Mouse (Mus musculus) limb, embryonic 15.5 days (tissue): Measurements from ENCODE around the gene Dab1. TPM values are rescaled to one million over a fixed set of nuclear protein-coding genes. Genes with fewer than 3 reads are reported as not detected.

ENCODE experiments used
- ATAC-seq: fragments of 200-750 bp; cut with Nextera tagmentation; 2 replicates; pipeline ENCODE4 v1.8.0; 2017; ENCODE audit warnings: low read depth, moderate TSS enrichment; ENCODE audit not compliant: insufficient number of reproducible peaks, low FRiP score, low TSS enrichment
- H3K27ac ChIP-seq: fragments of 300-500 bp; sonication (generic); 2 replicates; pipeline ENCODE4 v1.5.1; 2015; ENCODE audit warnings: moderate library complexity, mild to moderate bottlenecking, inconsistent platforms
- H3K27me3 ChIP-seq: fragments of 300-500 bp; sonication (generic); 2 replicates; pipeline ENCODE4 v1.6.1; 2015; ENCODE audit warnings: inconsistent platforms
- H3K36me3 ChIP-seq: fragments of 300-500 bp; sonication (generic); 2 replicates; pipeline ENCODE4 v1.6.1; 2015; ENCODE audit warnings: inconsistent platforms
- H3K4me1 ChIP-seq: fragments of 300-500 bp; sonication (generic); 2 replicates; pipeline ENCODE4 v1.6.1; 2015; ENCODE audit warnings: inconsistent platforms
- H3K4me2 ChIP-seq: fragments of 300-500 bp; sonication (generic); 2 replicates; pipeline ENCODE4 v1.6.1; 2015; ENCODE audit warnings: mild to moderate bottlenecking, inconsistent platforms
- H3K4me3 ChIP-seq: fragments of 300-500 bp; sonication (generic); 2 replicates; pipeline ENCODE4 v1.5.1; 2015; ENCODE audit warnings: mild to moderate bottlenecking, inconsistent platforms
- H3K9ac ChIP-seq: fragments of 300-500 bp; sonication (generic); 2 replicates; pipeline ENCODE4 v1.6.1; 2015; ENCODE audit warnings: inconsistent platforms
- H3K9me3 ChIP-seq: fragments of 300-500 bp; sonication (generic); 2 replicates; pipeline ENCODE4 v1.6.1; 2016; ENCODE audit warnings: inconsistent platforms
- WGBS: fragments of 180-500 bp; shearing (Covaris S2); methylation state at CpG from one replicate; pipeline ENCODE4 v1.1.7; 2015; 5-methylcytosine and 5-hydroxymethylcytosine counted together
- polyA plus RNA-seq: library from polyadenylated mRNA; unstranded; fragments of >200 nt; fragmentation: Nextera tagmentation; extraction: Ambion mirVana; gene quantifications from 2 replicates; pipeline ENCODE4 v1.2.1, GENCODE M21; 2015

Dab1 gene
- polyA plus RNA-seq, 1 experiment from 2014 or later, result 10.6 TPM

DNA sequence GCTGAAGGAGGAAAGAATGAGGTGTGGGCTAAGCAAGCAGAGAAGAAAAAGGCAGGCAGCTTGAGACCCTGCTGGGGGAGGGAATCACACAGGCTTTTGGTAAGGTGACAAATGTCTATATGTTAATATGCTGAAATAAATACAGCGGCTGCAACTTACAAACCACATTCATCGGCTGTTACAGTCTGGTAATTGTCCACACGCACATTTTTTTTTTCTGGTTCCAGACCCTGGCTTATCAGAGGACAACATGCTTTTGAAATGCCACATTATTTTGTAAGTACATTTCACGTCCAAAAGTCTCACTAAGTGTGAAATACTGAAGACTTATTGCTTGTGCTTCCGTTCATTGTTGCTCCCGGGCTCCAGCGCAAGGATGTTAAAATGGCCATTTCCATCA is 225.5 kb downstream of the Dab1 start:
- H3K4me3 ChIP-seq, result no peak overlapping the region
- WGBS, result 67% methylated on average over 7 of the region's 7 CpGs
- no peak overlapping the region for H3K9ac ChIP-seq
- H3K36me3 ChIP-seq, result no peaks in the 10 kb centered on the region
- H3K4me2 ChIP-seq, result no peak overlapping the region
- H3K27ac ChIP-seq, result no peak overlapping the region
- ATAC-seq, result no peak
- no peaks in the 10 kb centered on the region for H3K9me3 ChIP-seq
- H3K27me3 ChIP-seq, result no peaks in the 10 kb centered on the region
- H3K4me1 ChIP-seq, result no peaks in the 10 kb centered on the region

DNA sequence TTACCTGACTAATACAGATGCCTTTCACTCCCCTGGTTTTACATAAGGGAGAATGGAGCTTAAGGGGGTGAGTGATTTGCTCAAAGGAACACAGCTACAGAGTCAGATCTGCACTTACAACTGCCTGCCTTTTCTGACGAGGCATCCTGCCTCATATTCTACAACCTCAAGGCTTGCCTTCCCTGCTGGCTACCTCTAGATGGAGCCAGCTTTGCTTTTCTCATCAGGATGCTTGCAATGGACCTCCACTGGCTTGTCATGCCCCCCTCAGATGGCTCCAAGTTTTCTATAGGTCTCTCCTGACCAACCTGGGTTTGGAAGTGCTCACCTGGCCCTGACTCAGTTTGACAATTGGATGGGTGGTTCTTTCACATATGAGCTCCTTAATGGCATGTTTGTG is 238.0 kb downstream of the Dab1 start:
- no peak for ATAC-seq
- WGBS, result 21% methylated on average over 1 of the region's 1 CpGs
- Histone ChIP-seq H3K9ac (no peak overlapping the region), H3K27ac (no peak overlapping the region), H3K36me3 (no peaks in the 10 kb centered on the region), H3K27me3 (no peaks in the 10 kb centered on the region), H3K9me3 (no peaks in the 10 kb centered on the region), H3K4me2 (no peak overlapping the region), H3K4me3 (no peak overlapping the region), H3K4me1 (no peaks in the 10 kb centered on the region)

DNA sequence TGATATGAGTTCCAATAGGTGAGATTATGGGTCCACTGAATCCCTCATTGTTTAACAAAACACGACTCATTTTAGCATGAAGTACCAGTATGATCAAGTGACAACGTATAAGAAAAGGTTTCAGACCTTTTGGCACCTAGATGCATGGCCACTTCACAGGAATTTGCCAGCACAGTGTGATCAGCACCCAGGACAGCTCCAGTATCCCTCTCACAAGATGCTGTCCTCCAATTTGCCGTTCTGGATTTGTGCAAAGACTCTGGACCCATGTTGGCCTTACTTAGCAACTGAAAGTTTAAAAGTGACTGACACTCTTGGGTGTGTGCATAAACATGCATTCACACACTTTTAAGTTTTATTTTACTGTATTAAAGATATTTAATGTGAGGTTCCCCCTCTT is 256.4 kb downstream of the Dab1 start:
- ATAC-seq, result no peak
- no peaks in the 10 kb centered on the region for H3K36me3 ChIP-seq
- WGBS, result 13% methylated on average over 3 of the region's 3 CpGs
- H3K27me3 ChIP-seq, result no peaks in the 10 kb centered on the region
- H3K9ac ChIP-seq, result no peak overlapping the region
- no peaks in the 10 kb centered on the region for H3K9me3 ChIP-seq
- no peak overlapping the region for H3K4me3 ChIP-seq
- H3K4me2 ChIP-seq, result no peak overlapping the region
- no peak overlapping the region for H3K27ac ChIP-seq
- no peaks in the 10 kb centered on the region for H3K4me1 ChIP-seq

DNA sequence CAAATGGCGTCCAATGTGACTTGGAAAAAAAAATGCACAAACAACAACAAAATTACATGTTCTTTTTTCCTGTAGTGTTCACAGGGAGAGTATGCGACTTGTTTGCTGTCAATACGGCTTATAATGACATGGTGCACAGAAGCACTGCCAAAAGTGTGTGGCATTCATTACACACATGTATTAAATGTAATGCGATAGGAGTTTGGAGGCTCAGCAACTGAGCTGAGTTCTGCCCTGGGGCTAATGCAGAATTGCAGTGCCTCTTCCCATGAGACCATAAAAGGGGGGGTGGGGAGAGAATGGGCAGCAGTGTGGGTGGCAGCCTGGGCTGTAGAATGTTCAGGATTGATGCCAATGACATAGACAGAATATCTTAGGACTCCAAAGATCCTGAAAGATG is 259.7 kb downstream of the Dab1 start:
- Histone ChIP-seq H3K36me3 (no peaks in the 10 kb centered on the region), H3K27ac (no peak overlapping the region), H3K27me3 (no peaks in the 10 kb centered on the region), H3K4me2 (no peak overlapping the region), H3K9me3 (no peaks in the 10 kb centered on the region), H3K9ac (no peak overlapping the region), H3K4me3 (no peak overlapping the region), H3K4me1 (no peaks in the 10 kb centered on the region)
- WGBS, result 27% methylated on average over 4 of the region's 4 CpGs
- ATAC-seq, result no peak

DNA sequence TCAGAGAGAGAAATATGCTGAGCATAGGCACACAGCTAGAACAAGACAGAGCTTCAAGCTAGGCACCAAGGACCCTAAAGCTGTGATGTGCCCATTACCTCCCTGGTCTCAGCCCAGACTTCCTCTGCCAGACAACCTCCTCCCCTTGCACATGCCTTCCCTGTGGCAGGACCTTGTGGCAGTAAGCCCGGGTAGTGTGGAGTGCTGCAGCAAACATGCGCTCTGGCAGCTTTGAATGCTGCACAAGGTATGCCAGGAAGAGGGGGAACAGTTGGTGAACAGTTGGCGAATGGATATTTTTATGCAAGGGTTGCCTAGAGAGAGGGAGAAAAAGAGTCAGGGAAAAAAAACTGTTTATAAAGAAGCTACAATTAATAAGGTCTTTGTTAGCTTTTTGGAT is 262.5 kb downstream of the Dab1 start:
- Histone ChIP-seq H3K27me3 (no peaks in the 10 kb centered on the region), H3K36me3 (no peaks in the 10 kb centered on the region), H3K9ac (no peak overlapping the region), H3K4me1 (no peaks in the 10 kb centered on the region), H3K4me2 (no peak overlapping the region), H3K4me3 (no peak overlapping the region), H3K9me3 (no peaks in the 10 kb centered on the region), H3K27ac (no peak overlapping the region)
- WGBS, result 68% methylated on average over 3 of the region's 3 CpGs
- no peak for ATAC-seq

DNA sequence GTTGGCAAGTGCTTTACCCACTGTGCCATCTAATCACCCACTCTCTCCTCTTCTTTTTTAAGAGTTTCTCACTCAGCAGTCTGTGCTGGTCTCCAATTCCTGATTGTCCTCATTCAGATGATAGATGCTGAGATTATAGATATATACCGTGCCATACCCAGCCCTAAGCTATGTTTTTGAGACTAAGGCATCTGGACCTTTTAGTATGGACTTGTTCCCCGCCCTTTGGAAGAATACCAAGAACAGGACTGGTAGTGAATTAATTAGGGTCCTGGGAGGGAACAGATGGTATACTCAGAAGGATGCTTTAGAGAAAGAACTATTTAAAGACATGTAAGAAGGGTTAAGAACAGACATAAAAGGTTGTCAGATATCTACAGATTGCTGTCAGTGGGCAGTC is 268.9 kb downstream of the Dab1 start:
- WGBS, result 78% methylated on average over 2 of the region's 2 CpGs
- ATAC-seq, result no peak
- no peak overlapping the region for H3K4me2 ChIP-seq
- no peak overlapping the region for H3K27ac ChIP-seq
- H3K9ac ChIP-seq, result no peak overlapping the region
- no peaks in the 10 kb centered on the region for H3K36me3 ChIP-seq
- H3K4me3 ChIP-seq, result no peak overlapping the region
- no peaks in the 10 kb centered on the region for H3K27me3 ChIP-seq
- no peaks in the 10 kb centered on the region for H3K9me3 ChIP-seq
- H3K4me1 ChIP-seq, result no peaks in the 10 kb centered on the region

DNA sequence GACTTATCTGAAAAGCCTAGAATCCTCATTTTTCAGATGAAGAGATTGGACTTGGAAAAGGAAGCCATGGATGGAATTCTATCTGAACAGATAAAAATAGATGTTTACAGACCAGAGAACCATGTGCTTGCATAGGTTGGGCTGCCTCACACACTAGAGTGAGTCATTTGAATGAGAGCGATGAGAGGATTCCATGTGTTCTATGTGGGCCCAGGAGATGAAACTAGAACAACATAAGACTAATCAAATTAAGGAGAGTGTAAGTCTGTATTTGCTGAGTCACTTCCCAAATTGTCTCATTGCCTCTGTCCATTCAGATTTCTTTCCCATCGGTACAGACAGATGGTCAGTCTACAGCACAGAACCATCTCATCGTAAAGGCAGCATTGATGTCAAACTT is 270.0 kb downstream of the Dab1 start:
- WGBS, result 92% methylated on average over 3 of the region's 3 CpGs
- Histone ChIP-seq H3K9me3 (no peaks in the 10 kb centered on the region), H3K4me3 (no peak overlapping the region), H3K9ac (no peak overlapping the region), H3K27me3 (no peaks in the 10 kb centered on the region), H3K4me1 (no peaks in the 10 kb centered on the region), H3K36me3 (no peaks in the 10 kb centered on the region), H3K27ac (no peak overlapping the region), H3K4me2 (no peak overlapping the region)
- ATAC-seq, result no peak

DNA sequence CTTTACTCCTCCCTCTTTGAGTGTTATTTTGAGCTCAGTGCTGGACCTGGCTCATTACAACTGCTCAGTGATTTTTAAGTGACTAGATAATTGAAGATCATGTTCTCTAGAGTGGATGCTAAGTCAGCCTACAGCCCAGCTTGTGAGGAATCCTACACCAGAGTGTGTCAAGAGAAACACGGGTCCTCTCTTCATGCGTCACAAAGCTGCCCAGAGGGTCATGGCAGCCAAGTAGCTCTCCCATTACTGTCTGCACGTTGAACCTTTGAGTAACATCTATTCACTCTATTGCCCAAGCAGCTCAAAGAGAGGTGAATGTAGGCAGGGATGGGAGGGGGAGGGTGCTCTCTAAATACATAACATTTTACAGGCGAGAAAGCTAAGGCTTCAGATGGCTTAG is 277.6 kb downstream of the Dab1 start:
- no peaks in the 10 kb centered on the region for H3K36me3 ChIP-seq
- H3K27me3 ChIP-seq, result no peaks in the 10 kb centered on the region
- no peak for ATAC-seq
- H3K9ac ChIP-seq, result no peak overlapping the region
- no peak overlapping the region for H3K27ac ChIP-seq
- H3K9me3 ChIP-seq, result no peaks in the 10 kb centered on the region
- H3K4me2 ChIP-seq, result no peak overlapping the region
- H3K4me1 ChIP-seq, result no peaks in the 10 kb centered on the region
- no peak overlapping the region for H3K4me3 ChIP-seq
- 85% methylated on average over 4 of the region's 4 CpGs for WGBS

DNA sequence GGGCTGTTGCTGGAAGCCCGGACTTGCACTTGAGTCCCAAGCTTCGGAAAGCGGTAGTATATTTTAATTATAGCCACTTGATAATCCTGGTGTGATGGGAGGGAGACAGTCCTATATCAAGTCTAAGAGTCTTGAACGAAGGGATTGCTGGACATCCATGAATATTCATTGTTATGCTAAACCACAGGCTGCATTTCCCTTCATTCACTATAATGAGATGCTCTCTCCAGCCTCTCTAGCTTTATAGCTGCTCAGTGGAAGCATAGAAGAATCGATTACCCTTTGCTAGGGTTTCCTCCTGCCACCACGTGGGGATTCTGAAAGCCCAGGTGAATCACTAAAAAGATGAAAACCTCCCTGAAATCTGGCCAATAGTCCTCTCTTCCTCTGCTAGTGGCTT is 278.5 kb downstream of the Dab1 start:
- no peak overlapping the region for H3K4me3 ChIP-seq
- no peak overlapping the region for H3K9ac ChIP-seq
- no peaks in the 10 kb centered on the region for H3K4me1 ChIP-seq
- 72% methylated on average over 6 of the region's 6 CpGs for WGBS
- ATAC-seq, result no peak
- H3K36me3 ChIP-seq, result no peaks in the 10 kb centered on the region
- no peak overlapping the region for H3K4me2 ChIP-seq
- no peaks in the 10 kb centered on the region for H3K9me3 ChIP-seq
- no peak overlapping the region for H3K27ac ChIP-seq
- no peaks in the 10 kb centered on the region for H3K27me3 ChIP-seq

DNA sequence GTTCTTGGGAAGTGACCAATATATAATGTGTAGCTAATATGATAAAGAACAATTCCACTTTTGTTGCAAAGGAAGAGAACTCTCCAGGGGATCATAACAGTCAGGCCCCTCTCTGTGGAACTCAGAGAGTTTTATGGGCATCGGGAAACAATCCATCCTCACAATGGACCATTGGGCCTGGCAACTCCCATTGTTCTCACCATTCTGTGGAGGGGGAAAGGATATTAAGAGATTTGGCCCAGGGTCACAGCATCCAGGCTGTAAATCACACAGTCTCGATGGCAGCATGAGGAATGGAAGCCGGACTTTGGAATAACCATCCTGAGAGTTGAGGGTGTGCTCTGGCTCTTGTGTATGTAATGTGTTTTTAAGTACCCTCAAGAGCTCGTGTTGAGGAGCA is 292.3 kb downstream of the Dab1 start:
- H3K4me2 ChIP-seq, result no peak overlapping the region
- no peaks in the 10 kb centered on the region for H3K27me3 ChIP-seq
- H3K4me1 ChIP-seq, result no peaks in the 10 kb centered on the region
- no peak overlapping the region for H3K9ac ChIP-seq
- H3K9me3 ChIP-seq, result no peaks in the 10 kb centered on the region
- WGBS, result 67% methylated on average over 4 of the region's 4 CpGs
- no peaks in the 10 kb centered on the region for H3K36me3 ChIP-seq
- no peak overlapping the region for H3K27ac ChIP-seq
- no peak overlapping the region for H3K4me3 ChIP-seq
- no peak for ATAC-seq

DNA sequence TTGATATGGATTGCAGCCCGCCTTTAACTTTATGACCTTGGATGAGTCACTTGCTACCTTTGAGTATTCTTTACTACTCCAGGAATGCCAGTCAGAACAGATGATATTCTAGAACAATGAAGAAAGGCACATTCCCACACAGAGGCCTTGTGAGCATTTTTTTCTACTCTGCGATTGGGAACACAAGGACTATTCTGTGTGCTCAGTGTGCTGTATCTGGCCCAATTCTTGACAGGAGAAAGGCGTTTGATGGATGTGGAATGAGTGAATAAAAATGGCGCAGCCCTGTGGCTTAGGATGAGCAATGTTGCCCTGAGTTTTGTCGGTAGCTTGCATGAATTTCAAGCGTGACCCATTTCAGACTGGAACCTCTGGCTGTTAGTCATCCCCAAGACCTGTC is 292.9 kb downstream of the Dab1 start:
- Histone ChIP-seq H3K9me3 (no peaks in the 10 kb centered on the region), H3K27ac (no peak overlapping the region), H3K9ac (no peak overlapping the region), H3K4me1 (no peaks in the 10 kb centered on the region), H3K4me2 (no peak overlapping the region), H3K27me3 (no peaks in the 10 kb centered on the region), H3K4me3 (no peak overlapping the region), H3K36me3 (no peaks in the 10 kb centered on the region)
- 88% methylated on average over 6 of the region's 6 CpGs for WGBS
- no peak for ATAC-seq

DNA sequence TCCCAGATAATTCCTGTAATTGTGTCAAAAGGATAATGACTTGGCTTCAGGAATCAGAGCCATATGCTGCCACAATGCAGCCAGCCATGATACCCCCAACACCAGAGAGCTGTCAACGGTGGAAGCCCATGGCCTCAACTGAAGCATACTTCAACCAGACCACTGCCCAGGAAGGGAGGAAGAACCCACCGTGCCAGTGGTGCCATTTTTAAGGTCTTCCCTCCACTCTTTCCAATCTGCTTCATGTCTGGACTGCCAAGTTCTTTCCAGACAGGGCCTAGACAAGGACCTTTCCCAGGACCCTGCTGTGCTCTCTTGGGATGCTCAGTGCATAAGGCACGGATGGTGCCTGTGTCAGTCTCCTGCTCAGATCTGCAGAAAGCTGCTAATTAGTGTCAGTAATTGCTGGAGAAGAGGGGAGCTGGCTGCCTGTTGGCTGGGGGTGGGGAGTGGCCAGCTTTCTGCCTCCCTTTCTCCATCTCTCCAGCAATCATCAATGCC is 303.3 kb downstream of the Dab1 start:
- 59% methylated on average over 3 of the region's 3 CpGs for WGBS
- Histone ChIP-seq H3K4me1 (no peaks in the 10 kb centered on the region), H3K9me3 (no peaks in the 10 kb centered on the region), H3K9ac (no peak overlapping the region), H3K4me3 (no peak overlapping the region), H3K36me3 (no peaks in the 10 kb centered on the region), H3K27me3 (no peaks in the 10 kb centered on the region), H3K4me2 (no peak overlapping the region), H3K27ac (no peak overlapping the region)
- no peak for ATAC-seq

DNA sequence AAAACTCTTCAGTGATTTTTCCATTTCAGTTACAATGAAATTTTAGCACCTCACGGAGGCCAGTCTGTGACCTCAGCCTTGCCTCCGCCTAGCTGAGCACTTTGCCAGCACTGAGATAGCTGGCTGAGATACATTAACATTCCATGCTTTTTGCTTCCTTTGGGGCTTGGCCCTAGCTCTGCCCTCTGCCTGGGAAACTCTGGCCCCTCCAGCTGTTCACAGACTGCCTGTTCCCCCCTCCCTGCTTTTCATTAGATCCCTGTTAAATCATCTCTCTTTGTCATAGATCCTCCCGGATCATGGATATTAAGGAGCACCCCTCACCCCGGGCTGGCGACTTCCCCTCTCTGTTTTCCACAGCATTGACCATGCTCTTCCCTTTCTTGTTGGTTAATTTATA is 307.5 kb downstream of the Dab1 start:
- ATAC-seq, result no peak
- H3K4me3 ChIP-seq, result no peak overlapping the region
- H3K9me3 ChIP-seq, result no peaks in the 10 kb centered on the region
- no peak overlapping the region for H3K27ac ChIP-seq
- H3K36me3 ChIP-seq, result no peaks in the 10 kb centered on the region
- 47% methylated on average over 5 of the region's 5 CpGs for WGBS
- H3K9ac ChIP-seq, result no peak overlapping the region
- no peaks in the 10 kb centered on the region for H3K4me1 ChIP-seq
- no peaks in the 10 kb centered on the region for H3K27me3 ChIP-seq
- no peak overlapping the region for H3K4me2 ChIP-seq
